Mouse (Mus musculus) intestine, embryonic 14.5 days (tissue): Measurements from ENCODE around the gene Ckmt1. TPM values are rescaled to one million over a fixed set of nuclear protein-coding genes. Genes with fewer than 3 reads are reported as not detected.
A peak's percentile ranks its signal among the peaks of the same experiment; 100 is the strongest.
"Not testable (repeated sequence)": the region's sequence is repeated elsewhere in the genome, so short reads cannot be mapped to it uniquely, and the experiment has no call there.

Experiments
- ATAC-seq: fragments of 200-750 bp; cut with Nextera tagmentation; replicated peaks from 2 replicates; pipeline ENCODE4 v1.8.0; 2017; ENCODE audit warnings: low read depth, moderate number of reproducible peaks, moderate TSS enrichment, moderate library complexity; ENCODE audit not compliant: low FRiP score, low TSS enrichment
- DNase-seq: peaks from one replicate; pipeline ENCODE4 v3.0.0-alpha.2; 2018; ENCODE audit warnings: low spot score
- H3K27ac ChIP-seq: fragments of 300-500 bp; sonication (generic); 2 replicates; pipeline ENCODE4 v1.5.1; 2014; ENCODE audit warnings: low read depth, mild to moderate bottlenecking, control low read depth
- H3K27me3 ChIP-seq: fragments of 300-500 bp; sonication (generic); replicated peaks from 2 replicates; pipeline ENCODE4 v1.6.1; 2014; ENCODE audit warnings: low read length, control low read depth; ENCODE audit not compliant: control insufficient read depth, insufficient read depth
- H3K36me3 ChIP-seq: fragments of 300-500 bp; sonication (generic); 2 replicates; pipeline ENCODE4 v1.6.1; 2014; ENCODE audit warnings: low read length, control low read depth; ENCODE audit not compliant: control insufficient read depth, insufficient read depth
- H3K4me1 ChIP-seq: fragments of 300-500 bp; sonication (generic); replicated peaks from 2 replicates; pipeline ENCODE4 v1.6.1; 2014; ENCODE audit warnings: low read length, control low read depth, mixed read lengths; ENCODE audit not compliant: control insufficient read depth, insufficient read depth
- H3K4me2 ChIP-seq: fragments of 300-500 bp; sonication (generic); 2 replicates; pipeline ENCODE4 v1.6.1; 2014; ENCODE audit warnings: low read length
- H3K4me3 ChIP-seq: fragments of 300-500 bp; sonication (generic); 2 replicates; pipeline ENCODE4 v1.5.1; 2014; ENCODE audit warnings: low read depth, low read length, control low read depth, mixed read lengths
- H3K9ac ChIP-seq: fragments of 300-500 bp; sonication (generic); 2 replicates; pipeline ENCODE4 v1.6.1; 2014; ENCODE audit warnings: mild to moderate bottlenecking, low read length
- H3K9me3 ChIP-seq: fragments of 300-500 bp; sonication (generic); 2 replicates; pipeline ENCODE4 v1.6.1; 2016; ENCODE audit warnings: low read length, control low read depth; ENCODE audit not compliant: control insufficient read depth
- WGBS: fragments of 180-500 bp; shearing (Covaris S2); extraction: QIAGEN DNeasy Blood & Tissue Kit; methylation state at CpG from one replicate; pipeline ENCODE4 v1.1.7; 2014; 5-methylcytosine and 5-hydroxymethylcytosine counted together
- polyA plus RNA-seq: library from polyadenylated mRNA; unstranded; fragments of >200 nt; fragmentation: Nextera tagmentation; extraction: Ambion mirVana; gene quantifications from 2 replicates; pipeline ENCODE4 v1.2.1, GENCODE M21; 2014

Gene Ckmt1
- polyA plus RNA-seq, 1 experiment from 2014 or later: 100 TPM

DNA sequence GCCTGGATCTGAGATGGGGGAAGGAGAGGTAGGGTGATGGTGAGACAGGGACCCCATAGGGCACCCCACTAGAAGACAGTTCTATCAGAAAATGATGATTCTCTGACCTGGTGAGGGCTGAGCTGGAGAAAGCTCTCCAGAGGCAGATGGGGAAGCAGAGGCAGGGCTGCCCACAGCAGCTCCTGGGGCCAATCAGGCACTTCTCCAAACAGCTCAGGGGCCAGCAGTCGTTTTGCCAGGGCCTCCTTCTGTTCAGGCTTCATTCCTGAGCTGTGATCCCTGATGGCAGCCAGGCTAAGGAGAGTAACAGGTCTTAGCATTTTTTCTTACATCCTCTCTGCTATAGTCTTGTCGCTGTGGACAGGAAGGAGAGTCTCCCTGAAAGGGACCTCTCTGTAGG is 17.3 kb downstream of the Ckmt1 start:
- ATAC-seq (no peak), DNase-seq (no peak)
- no peaks in the 10 kb centered on the region for H3K9me3 ChIP-seq
- no peak overlapping the region for H3K4me3 ChIP-seq
- no peak overlapping the region for H3K27ac ChIP-seq
- H3K27me3 ChIP-seq: no peaks in the 10 kb centered on the region
- H3K9ac ChIP-seq: no peak overlapping the region
- no peaks in the 10 kb centered on the region for H3K36me3 ChIP-seq
- 59% methylated on average over 2 of the region's 2 CpGs for WGBS
- no peaks in the 10 kb centered on the region for H3K4me1 ChIP-seq
- no peak overlapping the region for H3K4me2 ChIP-seq

DNA sequence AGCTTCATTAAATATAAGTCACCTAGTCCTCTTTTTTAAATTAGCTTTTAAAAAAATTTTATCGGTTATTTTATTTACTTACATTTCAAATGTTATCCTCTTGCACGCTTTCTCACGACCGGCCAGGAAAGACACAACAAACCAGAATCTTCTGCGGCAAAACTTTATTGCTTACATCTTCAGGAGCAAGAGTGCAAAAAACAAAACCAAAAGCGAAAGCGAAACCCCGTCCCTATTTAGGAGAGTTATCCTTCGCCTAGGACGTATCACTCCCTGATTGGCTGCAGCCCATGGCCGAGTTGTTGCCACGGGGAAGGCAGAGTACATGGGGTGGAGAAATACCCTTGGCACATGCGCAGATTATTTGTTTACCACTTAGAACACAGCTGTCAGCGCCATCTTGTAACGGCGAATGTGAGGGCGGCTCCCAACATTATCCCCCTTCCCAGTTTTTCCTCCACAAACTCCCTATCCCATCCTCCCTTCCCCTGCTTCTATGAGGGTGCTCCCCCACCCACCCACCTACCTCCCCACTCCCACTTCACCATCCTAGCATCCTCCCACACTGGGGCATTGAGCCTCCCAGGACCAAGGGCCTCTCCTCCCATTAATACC is 29.6 kb downstream of the Ckmt1 start, which contains the start of gene Strc:
TSS of gene Strc (minus strand) at position 208 of the 615 bp plus-strand sequence.
- H3K27me3 ChIP-seq, H3K9me3 ChIP-seq, ATAC-seq, H3K4me2 ChIP-seq, H3K4me1 ChIP-seq, H3K4me3 ChIP-seq, DNase-seq, H3K9ac ChIP-seq, H3K27ac ChIP-seq, H3K36me3 ChIP-seq: not testable (repeated sequence)
- 95% methylated on average over 15 of the region's 17 CpGs for WGBS

DNA sequence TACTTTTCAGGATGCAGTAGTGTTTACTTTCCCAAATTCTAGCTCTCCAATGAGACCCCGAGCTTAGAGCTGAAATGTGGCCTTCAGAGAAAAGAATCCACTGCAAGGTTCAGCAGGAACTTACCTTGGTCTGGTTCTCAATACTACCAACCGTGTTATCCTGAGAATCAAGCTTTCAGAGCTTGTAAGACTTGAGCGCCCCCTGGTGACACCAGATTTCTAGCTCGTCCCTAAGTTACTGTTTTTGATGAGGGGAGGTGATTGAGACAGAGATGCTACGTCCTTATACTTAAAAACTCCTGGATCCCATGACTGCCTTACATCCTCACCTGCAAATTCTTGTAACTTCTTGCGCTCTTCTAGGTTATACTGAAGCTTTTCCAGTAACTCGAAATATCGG is 39.1 kb downstream of the Ckmt1 start:
- Histone ChIP-seq H3K4me3 (no peak overlapping the region), H3K36me3 (no peaks in the 10 kb centered on the region), H3K27me3 (no peaks in the 10 kb centered on the region), H3K9ac (no peak overlapping the region), H3K4me2 (no peak overlapping the region), H3K27ac (no peak overlapping the region), H3K4me1 (no peaks in the 10 kb centered on the region), H3K9me3 (no peaks in the 10 kb centered on the region)
- ATAC-seq (no peak), DNase-seq (peak; percentile 92)
- 15% methylated on average over 8 of the region's 8 CpGs for WGBS

DNA sequence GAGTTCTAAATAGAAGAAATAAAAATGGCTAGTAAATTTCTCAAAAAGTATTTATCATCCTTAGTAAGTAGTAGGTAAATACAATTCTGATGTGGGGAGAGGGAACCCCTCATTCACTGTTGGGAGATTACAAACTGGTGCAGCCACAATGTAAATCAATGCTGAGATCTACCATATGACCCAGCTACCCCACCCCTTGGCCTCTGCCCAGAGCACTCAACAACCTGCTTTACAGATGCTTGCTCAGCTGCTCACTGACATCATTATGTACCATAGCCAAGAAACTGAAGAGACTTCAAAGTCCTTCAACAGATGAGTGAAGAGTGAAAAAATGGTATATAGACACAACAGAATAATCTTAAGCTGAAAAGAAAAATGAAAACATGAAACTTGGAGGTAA is 45.8 kb downstream of the Ckmt1 start:
- Histone ChIP-seq H3K9ac (no peak overlapping the region), H3K4me2 (no peak overlapping the region), H3K36me3 (no peaks in the 10 kb centered on the region), H3K4me3 (no peak overlapping the region), H3K27me3 (no peaks in the 10 kb centered on the region), H3K9me3 (no peaks in the 10 kb centered on the region), H3K4me1 (no peaks in the 10 kb centered on the region), H3K27ac (no peak overlapping the region)
- no peak for ATAC-seq
- DNase-seq: no peak

DNA sequence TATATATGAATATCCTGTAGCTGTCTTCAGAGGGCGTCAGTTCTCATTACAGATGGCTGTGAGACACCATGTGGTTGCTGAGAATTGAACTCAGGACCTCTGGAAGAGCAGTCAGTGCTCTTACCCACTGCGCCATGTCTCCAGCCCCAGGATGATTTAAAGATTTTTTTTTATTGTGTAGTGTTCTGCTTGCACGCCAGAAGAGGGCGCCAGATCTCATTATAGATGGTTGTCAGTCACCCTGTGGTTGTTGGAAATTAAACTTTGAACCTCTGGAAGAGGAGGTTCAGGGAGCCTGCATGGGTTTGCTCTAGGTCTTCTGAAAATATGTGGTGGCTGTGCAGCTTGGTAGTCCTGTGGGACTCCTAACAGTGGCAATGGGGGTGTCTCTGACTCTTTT is 50.6 kb downstream of the Ckmt1 start:
- H3K27ac ChIP-seq: no peak overlapping the region
- H3K36me3 ChIP-seq: no peaks in the 10 kb centered on the region
- no peaks in the 10 kb centered on the region for H3K27me3 ChIP-seq
- DNase-seq (no peak), ATAC-seq (no peak)
- no peak overlapping the region for H3K4me2 ChIP-seq
- no peaks in the 10 kb centered on the region for H3K9me3 ChIP-seq
- H3K4me1 ChIP-seq: no peaks in the 10 kb centered on the region
- no peak overlapping the region for H3K9ac ChIP-seq
- WGBS: 35% methylated on average over 4 of the region's 4 CpGs
- H3K4me3 ChIP-seq: no peak overlapping the region

DNA sequence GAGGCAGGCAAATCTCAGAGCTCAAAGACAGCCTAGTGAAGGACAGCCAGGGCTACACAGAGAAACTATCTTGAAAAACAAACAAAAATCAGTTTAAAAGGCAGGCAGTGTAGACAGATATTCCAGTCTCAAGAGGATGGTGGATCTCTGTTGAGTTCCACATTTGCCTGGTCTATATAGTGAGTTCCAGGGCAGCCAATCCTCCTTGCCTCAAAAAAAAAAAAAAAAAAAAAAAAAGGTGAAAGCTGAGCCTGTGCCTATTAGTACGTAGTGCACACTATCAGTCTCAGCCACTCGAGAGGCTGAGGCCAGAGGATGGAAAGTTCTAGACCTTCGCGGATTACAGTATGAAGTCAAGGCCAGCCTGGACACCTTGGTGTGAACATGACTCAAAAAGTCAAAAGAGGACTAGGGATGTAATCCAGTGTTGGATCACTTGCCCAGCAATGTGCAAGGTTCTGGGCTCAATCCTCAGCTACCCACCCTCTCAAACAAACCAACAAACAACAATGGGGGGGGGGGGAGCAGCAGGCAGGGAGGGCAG is 55.4 kb downstream of the Ckmt1 start:
- H3K4me1 ChIP-seq: peaks cover 18% of the 10 kb centered on the region
- H3K4me2 ChIP-seq: peak overlapping the region; percentile 88
- no peaks in the 10 kb centered on the region for H3K27me3 ChIP-seq
- no peaks in the 10 kb centered on the region for H3K9me3 ChIP-seq
- peak overlapping the region; percentile 100 for H3K9ac ChIP-seq
- H3K4me3 ChIP-seq: peak overlapping the region; percentile 100
- peaks cover 14% of the 10 kb centered on the region for H3K36me3 ChIP-seq
- ATAC-seq (peak; percentile 0; the same call in 1 of the 2 replicates), DNase-seq (no peak)
- H3K27ac ChIP-seq: peak overlapping the region; percentile 99
- 12% methylated on average over 4 of the region's 4 CpGs for WGBS

Other genes with a start within 250 kb of the Ckmt1 start
- 0.32 TPM in 1 of 2 replicates, not detected in the other for gene Tgm7, start 247.9 kb upstream of the Ckmt1 start, polyA plus RNA-seq
- gene Adal, start 217.3 kb upstream of the Ckmt1 start, polyA plus RNA-seq: 19.2 and 23.2 TPM in 2 replicates
- 19.7 and 20.8 TPM in 2 replicates for gene Lcmt2, start 217.1 kb upstream of the Ckmt1 start, polyA plus RNA-seq
- gene Tubgcp4, start 187.1 kb upstream of the Ckmt1 start, polyA plus RNA-seq: 51.6 and 58.8 TPM in 2 replicates
- 8.7 and 11.1 TPM in 2 replicates for gene Zscan29, start 186.6 kb upstream of the Ckmt1 start, polyA plus RNA-seq
- gene Trp53bp1, start 86.3 kb upstream of the Ckmt1 start, polyA plus RNA-seq: 63.8 and 70.3 TPM in 2 replicates
- 6.7 and 7.2 TPM in 2 replicates for gene Map1a, start 68.1 kb upstream of the Ckmt1 start, polyA plus RNA-seq
- 15.0 and 15.3 TPM in 2 replicates for gene Ppip5k1, start 2.3 kb upstream of the Ckmt1 start, polyA plus RNA-seq
- gene Strc, start 29.5 kb downstream of the Ckmt1 start, polyA plus RNA-seq: not detected in 2 replicates
- gene Pdia3, start 56.1 kb downstream of the Ckmt1 start, polyA plus RNA-seq: 540 and 546 TPM in 2 replicates
- gene Catsper2, start 56.1 kb downstream of the Ckmt1 start, polyA plus RNA-seq: 2.1 and 2.2 TPM in 2 replicates
- 12.4 and 14.8 TPM in 2 replicates for gene Ell3, start 86.6 kb downstream of the Ckmt1 start, polyA plus RNA-seq
- gene Serf2, start 91.5 kb downstream of the Ckmt1 start, polyA plus RNA-seq: 513 and 576 TPM in 2 replicates
- 84.8 and 93.4 TPM in 2 replicates for gene Hypk, start 95.6 kb downstream of the Ckmt1 start, polyA plus RNA-seq
- gene Serinc4, start 99.1 kb downstream of the Ckmt1 start, polyA plus RNA-seq: 0.26 and 0.70 TPM in 2 replicates
- gene Mfap1b, start 116.4 kb downstream of the Ckmt1 start, polyA plus RNA-seq: 40.9 and 49.4 TPM in 2 replicates
- 20.0 and 23.6 TPM in 2 replicates for gene Mfap1a, start 149.0 kb downstream of the Ckmt1 start, polyA plus RNA-seq
- gene Wdr76, start 149.0 kb downstream of the Ckmt1 start, polyA plus RNA-seq: 9.1 and 9.9 TPM in 2 replicates